Mouse (Mus musculus) intestine, embryonic 14.5 days (tissue): Measurements from ENCODE around the gene Tfcp2l1. TPM values are rescaled to one million over a fixed set of nuclear protein-coding genes. Genes with fewer than 3 reads are reported as not detected.
"Not testable (repeated sequence)": the region's sequence is repeated elsewhere in the genome, so short reads cannot be mapped to it uniquely, and the experiment has no call there.

Experiments used
- ATAC-seq: fragments of 200-750 bp; cut with Nextera tagmentation; replicated peaks from 2 replicates; pipeline ENCODE4 v1.8.0; 2017; ENCODE audit warnings: low read depth, moderate number of reproducible peaks, moderate TSS enrichment, moderate library complexity; ENCODE audit not compliant: low FRiP score, low TSS enrichment
- DNase-seq: peaks from one replicate; pipeline ENCODE4 v3.0.0-alpha.2; 2018; ENCODE audit warnings: low spot score
- H3K27ac ChIP-seq: fragments of 300-500 bp; sonication (generic); 2 replicates; pipeline ENCODE4 v1.5.1; 2014; ENCODE audit warnings: low read depth, mild to moderate bottlenecking, control low read depth
- H3K27me3 ChIP-seq: fragments of 300-500 bp; sonication (generic); replicated peaks from 2 replicates; pipeline ENCODE4 v1.6.1; 2014; ENCODE audit warnings: low read length, control low read depth; ENCODE audit not compliant: control insufficient read depth, insufficient read depth
- H3K36me3 ChIP-seq: fragments of 300-500 bp; sonication (generic); 2 replicates; pipeline ENCODE4 v1.6.1; 2014; ENCODE audit warnings: low read length, control low read depth; ENCODE audit not compliant: control insufficient read depth, insufficient read depth
- H3K4me1 ChIP-seq: fragments of 300-500 bp; sonication (generic); replicated peaks from 2 replicates; pipeline ENCODE4 v1.6.1; 2014; ENCODE audit warnings: low read length, control low read depth, mixed read lengths; ENCODE audit not compliant: control insufficient read depth, insufficient read depth
- H3K4me2 ChIP-seq: fragments of 300-500 bp; sonication (generic); 2 replicates; pipeline ENCODE4 v1.6.1; 2014; ENCODE audit warnings: low read length
- H3K4me3 ChIP-seq: fragments of 300-500 bp; sonication (generic); 2 replicates; pipeline ENCODE4 v1.5.1; 2014; ENCODE audit warnings: low read depth, low read length, control low read depth, mixed read lengths
- H3K9ac ChIP-seq: fragments of 300-500 bp; sonication (generic); 2 replicates; pipeline ENCODE4 v1.6.1; 2014; ENCODE audit warnings: mild to moderate bottlenecking, low read length
- H3K9me3 ChIP-seq: fragments of 300-500 bp; sonication (generic); 2 replicates; pipeline ENCODE4 v1.6.1; 2016; ENCODE audit warnings: low read length, control low read depth; ENCODE audit not compliant: control insufficient read depth
- WGBS: fragments of 180-500 bp; shearing (Covaris S2); extraction: QIAGEN DNeasy Blood & Tissue Kit; methylation state at CpG from one replicate; pipeline ENCODE4 v1.1.7; 2014; 5-methylcytosine and 5-hydroxymethylcytosine counted together
- polyA plus RNA-seq: library from polyadenylated mRNA; unstranded; fragments of >200 nt; fragmentation: Nextera tagmentation; extraction: Ambion mirVana; gene quantifications from 2 replicates; pipeline ENCODE4 v1.2.1, GENCODE M21; 2014

Gene Tfcp2l1
- polyA plus RNA-seq, 1 experiment from 2014 or later, result 2.1 TPM

GRCm38 (mm10) chr1:118613631-118614183, 14.0 kb upstream of the Tfcp2l1 start:
- Histone ChIP-seq H3K27me3 (no peaks in the 10 kb centered on the region), H3K4me1 (no peaks in the 10 kb centered on the region), H3K27ac (no peak overlapping the region), H3K9ac (no peak overlapping the region), H3K9me3 (no peaks in the 10 kb centered on the region), H3K36me3 (peaks cover 4% of the 10 kb centered on the region), H3K4me2 (no peak overlapping the region), H3K4me3 (no peak overlapping the region)
- DNase-seq, result no peak
- ATAC-seq, result 0 out of 2 replicates have a peak, but pooled peaks have one; percentile 27
- 82% methylated on average over 3 of the region's 3 CpGs for WGBS

GRCm38 (mm10) chr1:118621055-118621454, 6.7 kb upstream of the Tfcp2l1 start:
- not testable (repeated sequence) for H3K9me3 ChIP-seq, ATAC-seq, DNase-seq, H3K36me3 ChIP-seq, H3K27me3 ChIP-seq, H3K4me3 ChIP-seq, H3K27ac ChIP-seq, H3K9ac ChIP-seq, H3K4me1 ChIP-seq, H3K4me2 ChIP-seq
- 87% methylated on average over 4 of the region's 5 CpGs for WGBS

GRCm38 (mm10) chr1:118622857-118623256, 4.9 kb upstream of the Tfcp2l1 start:
- H3K36me3 ChIP-seq, result no peaks in the 10 kb centered on the region
- H3K4me1 ChIP-seq, result 0 out of 2 replicates have a peak, but pooled peaks cover 3% of the 10 kb centered on the region
- H3K4me2 ChIP-seq, result no peak overlapping the region
- H3K27me3 ChIP-seq, result peaks cover 18% of the 10 kb centered on the region
- H3K27ac ChIP-seq, result no peak overlapping the region
- WGBS, result 47% methylated on average over 3 of the region's 3 CpGs
- DNase-seq, result no peak
- H3K9me3 ChIP-seq, result no peaks in the 10 kb centered on the region
- H3K9ac ChIP-seq, result no peak overlapping the region
- no peak overlapping the region for H3K4me3 ChIP-seq
- ATAC-seq, result no peak

DNA sequence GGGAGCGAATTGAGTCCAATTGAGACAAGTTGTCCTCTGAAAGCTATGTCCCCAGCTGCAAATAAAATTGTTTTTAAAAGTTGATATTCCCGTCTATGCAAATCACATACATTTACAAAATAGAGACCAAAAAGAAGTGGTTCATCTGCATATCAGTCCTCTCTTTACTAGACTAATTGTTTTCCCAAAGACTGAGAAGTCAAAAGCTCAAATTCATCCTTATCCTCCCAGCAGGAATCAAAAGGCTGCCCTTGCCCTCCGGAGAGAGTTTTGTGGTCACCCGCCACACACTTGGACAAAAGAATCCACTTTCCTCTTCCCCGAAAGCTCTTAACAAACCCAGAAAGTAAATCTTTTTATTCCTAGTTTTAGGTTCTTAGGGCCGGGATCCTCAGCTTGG, 2.3 kb upstream of the Tfcp2l1 start:
- ATAC-seq (no peak), DNase-seq (no peak)
- no peak overlapping the region for H3K4me2 ChIP-seq
- H3K9ac ChIP-seq, result no peak overlapping the region
- H3K36me3 ChIP-seq, result no peaks in the 10 kb centered on the region
- H3K4me1 ChIP-seq, result 0 out of 2 replicates have a peak, but pooled peaks cover 7% of the 10 kb centered on the region
- WGBS, result 49% methylated on average over 6 of the region's 6 CpGs
- no peak overlapping the region for H3K27ac ChIP-seq
- H3K4me3 ChIP-seq, result no peak overlapping the region
- H3K27me3 ChIP-seq, result peaks cover 30% of the 10 kb centered on the region
- H3K9me3 ChIP-seq, result no peaks in the 10 kb centered on the region

DNA sequence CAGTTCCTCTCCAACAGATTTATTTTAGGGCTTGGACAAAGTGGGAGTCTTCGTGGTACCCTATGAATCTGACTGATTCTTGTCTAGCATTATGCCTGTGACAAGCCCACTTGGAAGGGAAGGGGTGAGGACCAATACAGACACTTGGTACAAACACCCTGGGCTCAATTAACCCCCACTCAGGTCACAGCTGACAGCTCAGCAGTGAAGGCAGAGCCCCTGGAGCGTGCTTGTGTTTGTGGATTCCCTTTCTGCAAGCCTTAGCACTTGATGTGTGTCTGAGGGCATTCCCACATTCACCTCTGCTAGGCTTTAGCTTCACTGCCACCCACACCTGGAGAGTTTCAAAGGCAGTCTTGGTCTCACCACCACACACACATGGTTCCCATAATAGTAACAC, 1.8 kb upstream of the Tfcp2l1 start:
- ATAC-seq, result no peak
- H3K36me3 ChIP-seq, result no peaks in the 10 kb centered on the region
- no peak overlapping the region for H3K4me3 ChIP-seq
- no peak overlapping the region for H3K9ac ChIP-seq
- WGBS, result 46% methylated on average over 2 of the region's 2 CpGs
- H3K27me3 ChIP-seq, result peaks cover 30% of the 10 kb centered on the region
- no peaks in the 10 kb centered on the region for H3K9me3 ChIP-seq
- 0 out of 2 replicates have a peak, but pooled peaks cover 7% of the 10 kb centered on the region for H3K4me1 ChIP-seq
- H3K4me2 ChIP-seq, result no peak overlapping the region
- DNase-seq, result no peak
- no peak overlapping the region for H3K27ac ChIP-seq

- H3K4me2 ChIP-seq, result no peak overlapping the region
- no peaks in the 10 kb centered on the region for H3K9me3 ChIP-seq
- DNase-seq, result no peak
- no peak overlapping the region for H3K9ac ChIP-seq
- H3K4me1 ChIP-seq, result 0 out of 2 replicates have a peak, but pooled peaks cover 7% of the 10 kb centered on the region
- no peaks in the 10 kb centered on the region for H3K36me3 ChIP-seq
- peaks cover 30% of the 10 kb centered on the region for H3K27me3 ChIP-seq
- no peak overlapping the region for H3K4me3 ChIP-seq
- no peak overlapping the region for H3K27ac ChIP-seq
- WGBS, result 76% methylated on average over 2 of the region's 2 CpGs
- no peak for ATAC-seq
Measured at GRCm38 (mm10) chr1:118626452-118626851, 1.3 kb upstream of the Tfcp2l1 start.

- no peaks in the 10 kb centered on the region for H3K9me3 ChIP-seq
- 76% methylated on average over 4 of the region's 4 CpGs for WGBS
- no peak overlapping the region for H3K4me2 ChIP-seq
- no peak overlapping the region for H3K9ac ChIP-seq
- H3K27me3 ChIP-seq, result peaks cover 6% of the 10 kb centered on the region
- no peak overlapping the region for H3K27ac ChIP-seq
- H3K4me1 ChIP-seq, result no peaks in the 10 kb centered on the region
- DNase-seq (no peak), ATAC-seq (no peak)
- no peaks in the 10 kb centered on the region for H3K36me3 ChIP-seq
- no peak overlapping the region for H3K4me3 ChIP-seq
Measured at GRCm38 (mm10) chr1:118633415-118633980, 5.8 kb downstream of the Tfcp2l1 start.

DNA sequence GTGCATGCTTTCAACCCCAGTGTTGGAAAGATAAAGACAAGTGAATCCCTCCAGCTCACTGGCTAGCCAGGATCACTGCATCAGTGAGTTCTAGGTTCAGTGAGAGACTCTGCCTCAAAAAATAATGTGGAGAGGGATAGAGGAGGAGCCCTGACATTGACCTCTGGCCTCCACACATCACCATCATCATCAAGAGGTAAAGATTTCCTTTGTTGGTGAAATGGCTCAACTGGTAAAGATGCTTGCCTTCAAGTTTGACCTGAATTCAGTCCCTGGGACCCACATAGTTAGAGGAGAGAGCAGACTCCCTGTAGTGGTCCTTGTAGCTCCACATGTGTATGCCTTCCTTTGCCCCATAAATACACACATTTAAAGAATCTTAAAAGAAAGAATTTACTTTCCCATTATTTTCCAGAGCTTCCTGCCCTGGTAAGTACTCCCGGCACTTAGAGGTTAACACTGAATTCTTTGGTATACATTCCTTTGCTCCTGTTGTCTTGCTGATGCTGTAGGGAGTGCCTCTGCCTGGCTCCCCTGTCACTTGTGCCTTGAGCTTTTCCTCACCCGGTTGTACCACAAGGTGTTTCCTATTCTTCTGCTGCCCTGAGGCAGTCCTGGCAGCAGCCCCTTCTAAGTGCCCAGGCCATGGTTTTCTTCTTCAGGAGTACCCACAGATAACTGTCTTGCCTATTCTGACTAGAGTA, 14.7 kb downstream of the Tfcp2l1 start:
- no peak for DNase-seq
- Histone ChIP-seq H3K9me3 (no peaks in the 10 kb centered on the region), H3K4me3 (no peak overlapping the region), H3K27ac (no peak overlapping the region), H3K27me3 (no peaks in the 10 kb centered on the region), H3K4me2 (no peak overlapping the region), H3K4me1 (no peaks in the 10 kb centered on the region), H3K36me3 (no peaks in the 10 kb centered on the region), H3K9ac (no peak overlapping the region)
- 64% methylated on average over 2 of the region's 2 CpGs for WGBS
- ATAC-seq, result no peak
